Mouse (Mus musculus): ENCODE results near the gene Cers2.

DNA sequence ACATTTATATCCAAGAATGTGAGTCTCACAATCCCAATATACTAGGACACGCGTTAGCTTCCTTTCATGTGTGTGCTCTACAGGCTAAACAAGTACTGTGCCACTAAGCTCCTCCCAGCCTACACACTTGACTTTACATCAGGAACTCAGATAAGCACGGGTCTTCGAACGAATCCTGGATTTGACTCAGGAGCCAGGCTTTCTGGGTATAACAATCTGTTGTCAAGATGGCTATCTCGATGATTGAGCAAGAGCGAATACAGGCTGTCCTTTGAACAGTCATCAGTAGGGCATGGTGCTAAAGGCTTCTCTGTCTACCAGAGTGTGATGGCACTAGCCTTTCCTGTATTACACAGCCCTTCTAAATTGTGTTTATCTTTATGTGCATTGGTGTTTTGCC is 16.6 kb upstream of the Cers2 start:
- TF ChIP-seq GATA1 (IDR thresholded peaks at IDR 0.05; ENCODE audit: borderline replicate concordance, low read length), result no peak
- TF ChIP-seq FLI1 (IDR thresholded peaks at IDR 0.05; ENCODE audit: low read length), result no peak
